20 mouse cellular contexts compared by ENCODE assay signal in the genomic region with DNA sequence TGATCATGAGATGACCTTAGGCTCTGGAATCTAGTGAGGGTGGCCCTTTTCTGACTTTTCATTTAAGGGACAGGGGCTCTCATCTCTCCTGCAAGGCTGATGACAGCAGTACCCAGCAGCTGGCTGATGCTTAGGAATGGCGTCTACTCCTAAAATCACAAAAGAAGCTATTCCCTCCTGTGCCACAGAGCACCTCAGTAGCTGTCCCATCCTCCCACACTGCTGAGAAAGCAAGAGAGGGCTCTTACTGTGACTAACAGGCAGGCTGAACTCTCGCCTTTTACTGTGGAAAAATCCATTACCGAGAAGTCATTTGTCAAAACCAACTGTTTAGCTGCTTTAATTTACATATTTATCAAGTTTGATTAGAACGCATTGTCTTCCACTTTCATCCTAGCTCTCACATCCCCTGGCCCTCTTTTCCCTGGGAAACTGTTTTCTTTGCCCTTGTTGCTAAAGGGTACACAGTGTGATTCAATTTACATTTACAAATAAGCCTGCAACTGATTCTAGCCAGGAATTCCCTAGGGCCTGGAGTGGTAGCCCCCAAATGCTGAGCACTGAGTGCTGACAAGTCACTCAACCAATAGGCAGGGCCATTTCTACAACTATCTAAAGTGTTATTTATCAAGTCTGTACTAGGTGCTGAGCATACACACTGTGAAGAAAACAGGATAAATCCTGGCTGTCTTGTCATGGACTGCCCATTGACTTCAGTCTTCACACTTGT.
DNase-seq lines count a peak whose midpoint lies in the region; ATAC-seq lines count a peak whose summit lies in the region.
"Had no signal": no experiment of that assay in that cellular context is flagged by ENCODE, and none has a peak within 500 bp of the region (broad histone marks: within the 10 kb centered on the region; RNA-seq: fewer than 3 reads in every experiment).

No protein-coding gene starts in this region.

- H3K4me2 ChIP-seq in forebrain, embryonic 15.5 days (replicated peaks) = no peak overlapping the region
- H3K4me2 ChIP-seq in forebrain, embryonic 12.5 days = no peak overlapping the region
- no peak overlapping the region for H3K4me2 ChIP-seq in neural tube, embryonic 12.5 days (replicated peaks)
- H3K4me2 ChIP-seq in neural tube, embryonic 15.5 days = no peak overlapping the region
- H3K4me2 ChIP-seq in hindbrain, embryonic 16.5 days (ENCODE audit: low read length) = no peak overlapping the region
- H3K4me2 ChIP-seq in neural tube, embryonic 14.5 days (ENCODE audit: low read depth, low read length) = no peak overlapping the region
- H3K4me2 ChIP-seq: heart, embryonic 12.5 days; limb, embryonic 15.5 days had no signal

- 21% methylated on average over 4 of the region's 4 CpGs for WGBS in forebrain, embryonic 15.5 days
- WGBS in forebrain, embryonic 12.5 days = 34% methylated on average over 4 of the region's 4 CpGs
- WGBS in neural tube, embryonic 12.5 days = 34% methylated on average over 4 of the region's 4 CpGs
- 27% methylated on average over 4 of the region's 4 CpGs for WGBS in neural tube, embryonic 15.5 days
- 25% methylated on average over 4 of the region's 4 CpGs for WGBS in hindbrain, embryonic 16.5 days
- WGBS in neural tube, embryonic 14.5 days = 26% methylated on average over 4 of the region's 4 CpGs

- no peak overlapping the region for H3K4me3 ChIP-seq in forebrain, embryonic 15.5 days
- H3K4me3 ChIP-seq in forebrain, embryonic 12.5 days (replicated peaks) = no peak overlapping the region
- H3K4me3 ChIP-seq in neural tube, embryonic 12.5 days = no peak overlapping the region
- H3K4me3 ChIP-seq in neural tube, embryonic 15.5 days (replicated peaks) = no peak overlapping the region
- H3K4me3 ChIP-seq in hindbrain, embryonic 16.5 days (ENCODE audit: low read length) = no peak overlapping the region
- no peak overlapping the region for H3K4me3 ChIP-seq in neural tube, embryonic 14.5 days (ENCODE audit: low read depth, low read length)
- H3K4me3 ChIP-seq: heart, embryonic 12.5 days; limb, embryonic 15.5 days had no signal

- H3K27ac ChIP-seq in forebrain, embryonic 15.5 days (replicated peaks) = no peak overlapping the region
- no peak overlapping the region for H3K27ac ChIP-seq in forebrain, embryonic 12.5 days
- H3K27ac ChIP-seq in neural tube, embryonic 12.5 days = 0 out of 2 replicates have a peak overlapping the region, but pooled peaks have one; percentile 17
- H3K27ac ChIP-seq in neural tube, embryonic 15.5 days (replicated peaks) = no peak overlapping the region
- H3K27ac ChIP-seq in hindbrain, embryonic 16.5 days (ENCODE audit: low read depth, low read length) = no peak overlapping the region
- H3K27ac ChIP-seq in neural tube, embryonic 14.5 days (ENCODE audit: low read depth, low read length) = no peak overlapping the region
- H3K27ac ChIP-seq: limb, embryonic 15.5 days had no signal

- H3K27me3 ChIP-seq in forebrain, embryonic 15.5 days = no peaks in the 10 kb centered on the region; the same call in 1 of the 2 replicates
- no peaks in the 10 kb centered on the region for H3K27me3 ChIP-seq in forebrain, embryonic 12.5 days
- H3K27me3 ChIP-seq in neural tube, embryonic 12.5 days (replicated peaks) = no peaks in the 10 kb centered on the region
- H3K27me3 ChIP-seq in neural tube, embryonic 15.5 days (replicated peaks) = no peaks in the 10 kb centered on the region
- H3K27me3 ChIP-seq in hindbrain, embryonic 16.5 days (replicated peaks; ENCODE audit: control insufficient read depth, insufficient read depth, low read length) = no peaks in the 10 kb centered on the region
- no peaks in the 10 kb centered on the region for H3K27me3 ChIP-seq in neural tube, embryonic 14.5 days (ENCODE audit: control insufficient read depth, insufficient read depth, low read length)
- H3K27me3 ChIP-seq: heart, embryonic 12.5 days; limb, embryonic 15.5 days had no signal

- no peaks in the 10 kb centered on the region for H3K36me3 ChIP-seq in forebrain, embryonic 15.5 days
- H3K36me3 ChIP-seq in forebrain, embryonic 12.5 days (replicated peaks) = no peaks in the 10 kb centered on the region
- no peaks in the 10 kb centered on the region for H3K36me3 ChIP-seq in neural tube, embryonic 12.5 days
- H3K36me3 ChIP-seq in neural tube, embryonic 15.5 days = no peaks in the 10 kb centered on the region
- H3K36me3 ChIP-seq in hindbrain, embryonic 16.5 days (ENCODE audit: control insufficient read depth, insufficient read depth, low read length) = no peaks in the 10 kb centered on the region
- H3K36me3 ChIP-seq in neural tube, embryonic 14.5 days (ENCODE audit: control insufficient read depth, insufficient read depth, low read length) = no peaks in the 10 kb centered on the region
- H3K36me3 ChIP-seq: G1E; heart, embryonic 12.5 days; limb, embryonic 15.5 days had no signal

- peak; percentile 51 for ATAC-seq in forebrain, embryonic 15.5 days (replicated peaks)
- no peak; the same call in 1 of the 2 replicates for ATAC-seq in forebrain, embryonic 12.5 days (ENCODE audit: low FRiP score)
- 0 out of 2 replicates have a peak, but pooled peaks have one; percentile 26 for ATAC-seq in neural tube, embryonic 12.5 days (ENCODE audit: low FRiP score, low read depth)
- ATAC-seq in neural tube, embryonic 15.5 days (ENCODE audit: low FRiP score) = no peak
- peak; percentile 52 for ATAC-seq in hindbrain, embryonic 16.5 days
- ATAC-seq in neural tube, embryonic 14.5 days (ENCODE audit: low read depth) = peak; percentile 58; the same call in 1 of the 2 replicates
- ATAC-seq: intestine, postnatal 0 days had no signal

- H3K4me1 ChIP-seq in forebrain, embryonic 15.5 days = no peaks in the 10 kb centered on the region
- peaks cover 7% of the 10 kb centered on the region; the same call in 1 of the 2 replicates for H3K4me1 ChIP-seq in forebrain, embryonic 12.5 days
- H3K4me1 ChIP-seq in neural tube, embryonic 12.5 days = peaks cover 4% of the 10 kb centered on the region; the same call in 1 of the 2 replicates
- H3K4me1 ChIP-seq in neural tube, embryonic 15.5 days = 0 out of 2 replicates have a peak, but pooled peaks cover 3% of the 10 kb centered on the region
- peaks cover 3% of the 10 kb centered on the region; the same call in 1 of the 2 replicates for H3K4me1 ChIP-seq in hindbrain, embryonic 16.5 days (ENCODE audit: control insufficient read depth, insufficient read depth, low read depth, low read length)
- H3K4me1 ChIP-seq in neural tube, embryonic 14.5 days (ENCODE audit: control insufficient read depth, insufficient read depth, low read length) = 0 out of 2 replicates have a peak, but pooled peaks cover 5% of the 10 kb centered on the region

- no peaks in the 10 kb centered on the region for H3K9me3 ChIP-seq in forebrain, embryonic 15.5 days
- no peaks in the 10 kb centered on the region for H3K9me3 ChIP-seq in forebrain, embryonic 12.5 days
- no peaks in the 10 kb centered on the region for H3K9me3 ChIP-seq in neural tube, embryonic 12.5 days
- H3K9me3 ChIP-seq in neural tube, embryonic 15.5 days (replicated peaks) = no peaks in the 10 kb centered on the region
- H3K9me3 ChIP-seq in hindbrain, embryonic 16.5 days (ENCODE audit: control insufficient read depth, low read length) = no peaks in the 10 kb centered on the region
- no peaks in the 10 kb centered on the region for H3K9me3 ChIP-seq in neural tube, embryonic 14.5 days (ENCODE audit: control insufficient read depth, low read length)
- H3K9me3 ChIP-seq: heart, embryonic 12.5 days; limb, embryonic 15.5 days had no signal

- no peak overlapping the region for H3K9ac ChIP-seq in forebrain, embryonic 15.5 days (replicated peaks)
- no peak overlapping the region for H3K9ac ChIP-seq in forebrain, embryonic 12.5 days
- H3K9ac ChIP-seq in neural tube, embryonic 12.5 days = no peak overlapping the region
- no peak overlapping the region for H3K9ac ChIP-seq in neural tube, embryonic 15.5 days (replicated peaks)
- no peak overlapping the region for H3K9ac ChIP-seq in hindbrain, embryonic 16.5 days (ENCODE audit: low read depth, low read length)
- H3K9ac ChIP-seq in neural tube, embryonic 14.5 days (replicated peaks; ENCODE audit: low read depth, low read length) = no peak overlapping the region
- H3K9ac ChIP-seq: heart, embryonic 12.5 days; limb, embryonic 15.5 days had no signal

- DNase-seq in kidney, adult 9 months = no peak
- no peak for DNase-seq in thymus, postnatal 25 days
- DNase-seq: adrenal gland, postnatal 14 days; cerebellum, adult 18-20 months; cerebellum, postnatal 25 days; embryo, embryonic 11 days; heart, postnatal 14 days; lung, postnatal 10 days; retina, postnatal 1 day; thymus, adult 2 months had no signal

Comparison
In these comparisons a context has a peak if more than half of its experiments do, and no peak if none do; other contexts are left out.
1. ATAC-seq: peak in forebrain, embryonic 15.5 days (single experiment), neural tube, embryonic 12.5 days (single experiment), hindbrain, embryonic 16.5 days (single experiment) and neural tube, embryonic 14.5 days (single experiment); none in forebrain, embryonic 12.5 days (single experiment) and neural tube, embryonic 15.5 days (single experiment).